Mouse (Mus musculus) natural killer cell, adult 2 months (primary cell): ENCODE data around the gene Man2a2.
"Not testable (repeated sequence)": the region's sequence is repeated elsewhere in the genome, so short reads cannot be mapped to it uniquely, and the experiment has no call there.

ENCODE experiments used
- DNase-seq, 2 experiments: peaks; one replicate each; pipeline ENCODE4 v3.0.0; 2022; ENCODE audit warnings: low spot score in 2 of 2

Man2a2 gene

DNA sequence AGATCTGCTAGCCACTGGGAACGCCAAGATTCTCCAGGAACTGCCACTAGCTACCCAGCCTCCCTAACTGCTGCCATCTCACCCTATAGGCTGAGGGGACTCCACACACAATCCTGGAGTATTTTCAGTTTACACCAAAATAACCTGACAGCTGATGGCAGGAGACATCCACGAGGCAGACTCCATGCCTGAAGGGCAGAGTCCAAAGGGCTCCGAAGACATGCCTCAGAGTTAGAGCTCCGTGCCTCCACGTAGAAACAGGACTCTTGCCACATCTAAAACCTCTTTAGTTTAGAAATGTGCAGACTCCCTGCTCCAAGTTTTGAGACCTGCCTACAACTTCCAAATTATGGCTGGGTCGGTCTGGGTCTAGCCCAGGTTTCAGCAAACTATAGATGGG lies 29.4 kb upstream of the Man2a2 start:
- DNase-seq: no peak

DNA sequence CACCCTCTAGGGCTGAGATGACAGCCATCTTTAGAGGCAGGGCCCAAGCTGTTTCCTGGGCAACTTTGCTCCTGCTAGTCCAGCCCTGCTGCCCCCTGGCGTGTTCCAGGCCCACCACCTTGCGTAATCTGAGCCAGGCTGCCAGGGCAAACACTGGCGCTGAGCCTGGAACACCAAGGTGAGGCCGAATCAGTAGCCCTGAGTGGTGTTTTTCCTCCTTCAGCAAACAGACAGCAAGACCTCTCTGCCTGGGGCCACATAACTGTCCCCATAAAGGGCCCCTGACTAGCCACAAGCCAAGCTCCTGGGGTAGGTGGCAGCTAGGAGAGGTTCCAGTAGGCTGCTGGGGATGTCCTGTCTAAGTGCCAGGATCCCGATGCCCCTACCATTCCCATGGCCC lies 28.9 kb upstream of the Man2a2 start:
- DNase-seq: no peak

DNA sequence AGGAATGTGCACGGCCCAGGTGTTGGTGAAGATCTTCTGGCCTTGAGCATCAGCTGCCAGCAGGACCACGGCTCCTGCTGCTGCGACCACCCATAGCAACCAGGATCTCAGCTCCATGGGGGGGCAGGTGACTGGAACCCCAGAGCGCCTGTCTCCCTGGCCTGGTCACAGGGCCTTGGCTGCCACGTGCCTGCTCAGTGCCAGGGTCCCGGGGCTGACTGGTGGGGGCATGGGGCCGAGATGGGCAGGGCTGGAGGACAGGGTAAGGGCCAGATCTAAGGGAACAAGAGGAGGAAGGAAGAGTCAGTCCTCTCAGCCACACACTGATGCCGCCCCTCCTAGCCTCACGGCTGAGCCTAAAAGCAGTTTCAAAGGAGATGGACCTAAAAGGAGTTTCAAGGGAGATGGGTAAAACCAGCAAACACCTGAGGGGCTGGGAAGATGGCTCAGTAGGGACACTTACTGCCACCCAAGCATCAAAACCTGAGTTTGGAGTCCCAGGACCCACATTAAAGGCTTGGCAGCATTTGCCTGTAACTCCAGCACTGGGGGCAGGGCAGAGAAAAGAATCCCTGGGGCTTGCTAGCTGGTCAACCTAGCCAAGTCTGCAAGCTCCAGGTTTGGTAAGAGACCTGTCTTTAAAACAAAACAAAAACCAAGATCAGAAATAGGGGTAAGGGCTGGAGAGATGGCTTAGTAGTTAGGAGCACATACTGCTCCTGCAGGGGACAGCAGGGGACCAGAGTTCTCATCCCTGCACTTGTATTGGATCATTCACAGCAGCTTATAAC lies 27.7 kb upstream of the Man2a2 start:
- DNase-seq: no peak

DNA sequence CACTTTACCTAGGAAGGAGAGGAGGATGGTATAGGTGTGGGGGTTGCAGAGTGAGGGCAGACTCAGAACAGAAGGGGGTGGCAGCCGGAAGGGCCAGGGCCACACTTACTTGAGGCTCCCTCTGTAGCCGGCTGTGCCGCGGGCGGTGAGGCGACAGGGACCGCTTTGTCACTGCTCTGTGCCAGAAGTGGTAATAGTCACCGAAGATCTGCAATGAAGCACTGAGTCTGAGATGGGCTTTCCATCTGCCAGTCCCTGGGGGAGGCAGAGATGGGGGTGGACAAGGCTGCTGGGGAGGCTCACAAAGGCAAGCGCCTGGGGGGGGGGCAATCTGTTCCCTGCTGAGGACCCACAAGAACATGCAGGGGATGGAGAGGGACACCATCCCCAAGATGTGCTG lies 26.8 kb upstream of the Man2a2 start:
- no peak for DNase-seq

DNA sequence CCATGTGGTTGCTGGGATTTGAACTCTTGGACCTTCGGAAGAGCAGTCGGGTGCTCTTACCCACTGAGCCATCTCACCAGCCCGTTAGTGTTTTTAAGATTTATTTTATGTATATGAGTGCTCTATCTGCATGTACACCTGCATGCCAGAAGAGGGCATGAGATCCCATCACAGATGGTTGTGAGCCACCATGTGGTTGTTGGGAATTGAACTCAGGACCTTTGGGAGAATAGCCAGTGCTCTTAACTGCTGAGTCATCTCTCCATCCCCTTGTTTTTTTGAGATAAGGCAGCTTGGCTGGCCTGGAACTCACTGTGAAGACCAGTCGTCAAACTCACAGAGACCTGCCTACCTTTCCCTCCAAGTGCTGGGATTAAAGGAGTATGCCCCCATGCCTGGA lies 25.3 kb upstream of the Man2a2 start:
- not testable (repeated sequence) for DNase-seq

DNA sequence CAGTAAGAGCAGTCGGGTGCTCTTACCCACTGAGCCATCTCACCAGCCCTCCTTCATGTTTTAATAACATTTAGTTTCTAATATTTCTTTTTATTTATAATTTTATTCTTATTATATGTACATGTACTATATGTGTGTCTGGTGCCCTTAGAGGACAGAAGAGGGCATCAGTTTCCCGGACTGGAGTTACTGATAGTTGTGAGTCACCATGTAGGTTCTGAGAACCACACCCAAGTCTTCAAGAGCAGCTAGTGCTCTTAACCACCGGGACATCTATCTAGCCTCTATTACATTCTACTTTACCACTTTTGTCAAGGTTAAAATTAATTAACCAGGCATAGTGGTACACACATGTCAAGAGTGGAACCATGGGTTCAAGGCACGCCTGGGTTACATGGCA lies 23.4 kb upstream of the Man2a2 start:
- no peak for DNase-seq

DNA sequence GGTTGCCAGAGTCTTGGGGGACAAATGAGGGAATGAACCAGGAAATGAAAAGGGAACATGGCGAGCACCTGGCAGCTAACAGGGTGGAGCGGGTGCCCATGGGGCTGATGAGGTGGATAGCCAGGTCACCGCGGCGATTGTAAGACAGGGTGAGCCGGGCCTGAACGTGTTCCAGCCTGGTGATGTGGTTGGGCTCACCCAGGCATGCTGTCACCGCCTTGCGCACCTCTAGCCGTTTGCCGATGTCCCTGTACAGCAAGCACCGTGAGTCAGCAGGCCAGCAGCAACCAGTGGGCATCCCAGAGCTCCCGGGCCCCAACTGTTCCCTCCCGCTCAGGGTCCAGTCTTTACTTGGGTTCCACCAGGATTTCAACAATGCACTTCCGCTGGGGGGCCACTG lies 20.9 kb upstream of the Man2a2 start:
- no peak for DNase-seq

DNA sequence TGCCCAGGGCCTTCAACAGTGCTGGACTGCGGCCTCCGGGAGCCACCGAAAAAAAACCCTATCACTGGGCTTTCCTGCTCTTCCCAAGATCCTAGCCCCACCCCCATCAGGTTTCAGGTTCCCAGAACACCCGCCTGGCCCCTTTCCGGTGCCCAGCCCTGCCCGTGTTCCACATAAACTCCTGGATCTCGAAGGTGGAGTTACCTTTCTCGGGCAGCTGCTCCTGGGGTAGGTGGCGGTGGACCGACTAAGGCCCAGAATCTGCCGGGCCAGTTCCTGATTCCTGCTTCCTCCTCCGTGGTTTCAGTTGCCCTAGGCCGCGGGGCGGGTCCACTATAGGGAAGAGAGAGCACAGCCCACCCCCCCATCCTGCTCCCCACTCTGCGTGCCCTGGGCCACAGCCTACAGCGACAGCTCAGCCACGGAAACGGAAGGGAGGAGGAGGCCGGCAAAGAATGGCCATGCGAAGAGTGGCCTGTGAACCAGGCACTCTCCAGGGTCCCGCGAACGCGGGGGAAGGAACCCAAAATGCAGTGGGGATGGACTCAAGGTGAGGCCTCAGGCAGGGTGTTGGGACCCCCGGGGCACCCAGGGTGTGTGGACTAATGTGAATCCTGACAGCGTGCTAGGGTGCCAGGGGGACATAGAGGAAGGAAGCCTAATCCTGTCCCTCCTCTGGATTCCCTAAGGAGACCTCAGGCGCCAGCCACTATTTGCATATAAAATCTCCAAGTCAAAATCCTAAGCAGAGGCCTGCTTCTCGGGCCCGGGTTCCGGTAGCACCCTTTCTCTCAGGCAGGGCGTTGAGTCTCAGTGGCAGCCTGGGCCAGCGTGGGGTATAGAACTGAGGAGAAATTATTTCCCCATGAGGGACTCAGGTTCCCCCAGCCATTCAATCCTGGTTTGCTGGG lies 16.7 kb upstream of the Man2a2 start, which contains the start of gene Fes:
TSS of gene Fes (minus strand) at position 314 of the 911 bp plus-strand sequence.
- peak; percentile 44 to 51 for DNase-seq

DNA sequence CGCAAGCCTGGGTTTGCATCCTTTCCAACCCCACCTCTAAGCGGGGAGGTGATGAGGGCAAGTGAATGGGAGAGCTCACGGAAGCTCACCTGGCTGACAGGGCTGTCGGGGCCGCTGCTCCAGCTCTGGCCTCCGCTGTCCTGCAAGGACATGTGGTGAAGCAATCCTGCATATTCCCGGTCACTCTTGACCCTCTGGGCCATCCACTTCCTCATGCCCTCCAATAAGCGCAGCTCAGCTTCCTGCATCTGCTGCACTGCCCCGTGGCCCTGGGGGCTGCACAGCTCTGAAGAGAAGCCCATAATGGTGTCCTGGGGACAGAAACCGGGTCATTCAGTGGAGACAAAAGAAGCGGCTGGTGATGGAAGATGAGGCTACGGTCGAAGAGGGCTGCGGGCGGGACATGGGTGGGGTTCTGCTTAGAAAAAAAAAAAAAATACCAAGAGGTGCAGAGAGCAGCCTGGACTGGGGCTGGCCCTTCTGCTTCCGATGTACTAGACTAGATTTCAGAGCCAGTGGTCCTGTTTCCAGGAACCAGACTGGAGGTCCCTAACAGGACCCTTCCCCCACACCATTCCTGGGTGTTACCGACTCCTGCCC lies 16.0 kb upstream of the Man2a2 start:
- DNase-seq: no peak

DNA sequence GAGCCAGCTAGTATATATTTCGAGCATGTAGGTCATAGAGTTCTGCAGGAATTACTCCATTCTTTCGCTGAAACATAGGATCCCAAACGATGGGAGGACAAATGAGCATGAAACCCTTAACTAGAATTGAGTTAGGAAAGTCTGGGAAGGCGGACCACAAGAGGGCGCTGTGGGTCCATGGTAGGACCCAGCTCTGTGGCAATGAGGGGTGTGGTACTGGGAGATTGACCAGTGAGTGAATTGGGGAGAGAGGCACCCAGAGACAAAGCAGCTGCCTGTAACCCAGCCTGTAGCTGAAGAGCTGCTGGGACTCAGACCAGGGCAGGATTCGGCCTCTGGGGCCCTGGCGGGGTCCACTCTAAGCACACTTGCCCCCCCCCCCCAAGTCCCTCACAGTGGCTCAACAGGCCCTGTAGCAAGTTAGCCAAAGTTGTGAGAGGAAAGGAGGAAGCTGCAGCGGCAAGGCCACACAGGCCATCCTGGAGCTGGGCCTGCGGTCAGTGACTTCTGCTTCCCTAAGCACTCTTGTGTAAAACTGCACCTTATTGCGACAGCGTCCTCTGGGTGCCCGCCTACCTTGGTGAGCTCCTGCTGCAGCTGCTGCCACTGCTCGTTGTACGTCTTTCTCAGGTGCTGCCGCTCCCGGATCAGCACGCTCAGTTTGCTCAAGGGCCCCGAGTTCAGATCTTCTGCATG lies 15.2 kb upstream of the Man2a2 start:
- peak; percentile 86 to 88 for DNase-seq

DNA sequence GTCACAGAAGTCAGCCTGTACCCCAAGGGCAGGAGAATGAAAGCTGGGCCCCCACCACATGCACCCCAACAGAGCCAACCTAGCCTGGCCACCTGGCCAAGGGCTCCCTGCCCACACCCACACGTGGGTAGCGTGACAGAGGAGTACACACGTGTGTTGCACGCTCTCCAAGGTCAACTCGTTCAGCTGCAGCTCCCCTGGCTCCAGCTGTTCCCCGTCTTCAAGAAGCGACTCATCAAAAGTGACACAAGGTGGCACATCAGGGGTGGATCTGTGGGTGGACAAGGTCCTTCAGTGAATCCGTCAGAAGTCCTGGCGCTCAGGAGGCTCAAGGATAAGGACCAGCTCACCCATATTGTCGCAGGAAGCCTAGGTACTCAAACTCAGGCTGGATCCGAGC lies 11.7 kb upstream of the Man2a2 start:
- DNase-seq: no peak

DNA sequence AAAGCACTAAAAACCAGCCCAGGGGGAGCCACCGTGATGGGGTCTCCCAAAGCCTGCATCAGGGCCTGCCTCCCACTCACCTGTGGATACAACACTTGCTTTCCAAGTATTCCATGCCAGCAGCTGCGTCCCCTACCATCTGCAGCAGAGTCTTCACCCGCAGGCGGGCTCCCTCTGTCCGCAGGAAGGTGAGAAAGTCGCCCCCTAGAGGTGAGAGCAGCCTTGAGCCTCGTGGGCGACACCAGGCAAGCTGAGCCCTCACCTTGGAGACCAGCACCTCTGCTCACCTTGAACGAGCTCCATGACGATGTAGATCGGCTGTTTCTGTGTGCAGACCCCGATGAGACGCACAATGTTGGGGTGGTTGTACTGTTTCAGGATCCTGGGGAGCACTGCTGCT lies 8.4 kb upstream of the Man2a2 start:
- peak in 1 of 2 experiments; percentile 49 for DNase-seq

DNA sequence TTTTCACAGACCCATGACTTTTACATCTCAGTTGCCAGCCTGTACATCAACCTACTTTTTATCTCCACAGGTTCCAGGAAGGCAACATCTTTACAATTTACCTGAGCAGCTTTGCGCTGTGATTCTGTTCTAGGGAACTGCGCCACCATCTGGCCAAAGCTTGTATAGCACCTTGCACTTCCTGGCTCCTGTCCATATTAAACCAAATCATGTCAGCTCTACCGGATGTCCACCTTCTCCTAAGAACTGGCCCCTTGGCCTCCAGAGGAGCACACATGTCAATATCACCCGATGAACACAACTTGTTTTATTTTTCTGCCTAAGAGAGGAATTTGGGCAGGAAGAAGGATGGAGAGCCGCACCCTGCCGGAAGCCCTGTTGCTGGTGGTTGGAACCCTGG lies 6.3 kb upstream of the Man2a2 start:
- peak; percentile 59 to 77 for DNase-seq

DNA sequence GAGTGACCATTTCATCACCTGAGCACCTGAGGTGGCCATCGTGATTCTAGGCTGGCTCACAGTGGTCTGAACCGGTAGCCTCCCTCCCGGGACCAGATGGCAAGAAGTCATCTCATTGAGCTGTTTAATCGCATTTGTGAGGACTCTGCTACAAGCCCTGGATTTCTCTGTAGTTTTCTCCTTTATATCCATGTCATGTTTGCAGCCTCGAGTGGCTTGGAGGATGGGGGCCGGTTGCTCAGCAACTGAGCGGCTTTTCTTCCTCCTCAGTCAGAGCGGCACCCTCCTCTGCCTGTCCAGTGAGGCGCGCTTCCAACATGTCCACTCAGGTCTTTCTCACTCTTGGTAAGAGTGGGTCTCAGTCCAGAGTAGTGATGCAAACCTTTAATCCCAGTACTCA lies 5.0 kb upstream of the Man2a2 start:
- no peak for DNase-seq

DNA sequence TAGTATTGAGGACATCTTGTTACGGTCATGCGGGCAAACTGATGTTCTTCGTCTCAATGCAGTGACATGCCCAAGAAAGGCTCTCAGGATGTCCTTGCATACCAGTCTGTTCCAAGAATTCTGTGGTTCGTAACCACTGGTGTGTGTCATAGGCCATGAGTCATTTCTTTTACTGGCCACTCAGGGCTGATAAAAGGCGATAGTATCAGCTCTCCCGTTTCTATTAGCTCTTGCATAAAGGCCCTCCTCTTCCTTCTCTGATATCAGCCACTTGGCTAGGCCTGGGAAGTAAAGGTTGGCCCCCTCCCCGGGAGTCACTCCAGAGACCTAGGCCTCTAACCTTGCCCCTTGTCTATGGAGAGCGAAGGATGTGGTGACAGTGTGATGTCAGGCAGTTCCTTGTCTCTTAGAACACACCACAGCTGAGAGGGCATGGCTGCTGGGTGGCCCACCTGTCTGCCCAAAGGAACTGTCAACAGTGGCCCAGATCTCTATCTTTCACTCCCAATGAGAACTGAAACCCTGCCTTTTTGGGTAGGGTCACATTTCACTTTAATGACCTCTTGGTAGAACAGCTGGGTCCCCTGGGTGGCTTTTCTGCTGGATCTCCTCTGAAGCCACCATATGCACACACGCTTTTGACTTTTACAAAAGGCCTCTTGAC lies 4.3 kb upstream of the Man2a2 start:
- DNase-seq: no peak

DNA sequence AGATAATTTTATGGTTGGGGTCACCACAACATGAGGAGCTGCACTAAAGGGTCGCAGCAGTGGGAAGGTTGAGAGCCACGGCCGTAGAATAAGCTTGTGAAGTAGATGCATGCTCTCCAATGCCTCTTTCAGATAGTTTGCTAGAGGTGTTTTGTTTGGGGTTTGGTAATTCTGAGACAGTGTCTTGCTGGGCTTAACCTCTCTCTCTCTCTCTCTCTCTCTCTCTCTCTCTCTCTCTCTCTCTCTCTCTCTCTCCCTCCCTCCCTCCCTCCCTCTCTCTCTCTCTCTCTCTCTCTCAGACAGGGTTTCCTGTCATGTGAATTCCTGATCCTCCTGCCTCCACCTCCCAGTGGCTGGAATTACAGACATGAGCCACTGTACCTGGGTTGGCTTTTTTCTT lies 3.6 kb upstream of the Man2a2 start:
- no peak for DNase-seq

DNA sequence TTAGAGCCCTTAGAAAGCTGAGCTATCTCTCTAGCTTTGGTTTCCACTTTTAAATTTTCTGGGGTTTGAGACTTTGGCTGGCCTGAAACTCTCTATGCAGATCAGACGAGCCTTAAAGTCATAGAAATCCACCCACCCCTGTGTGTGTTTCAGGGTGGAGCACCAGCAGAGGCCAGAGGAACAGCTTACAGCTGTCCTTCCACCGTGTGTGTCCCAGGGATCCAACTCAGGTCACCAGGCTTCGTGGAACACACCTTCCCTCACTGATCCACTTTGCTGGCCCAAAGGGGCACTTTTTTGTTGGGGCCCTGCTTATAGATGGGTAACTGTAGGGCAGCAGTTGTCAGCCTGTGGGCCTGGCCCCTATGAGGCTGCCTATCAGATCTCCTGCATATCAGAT lies 3.1 kb upstream of the Man2a2 start:
- no peak for DNase-seq

DNA sequence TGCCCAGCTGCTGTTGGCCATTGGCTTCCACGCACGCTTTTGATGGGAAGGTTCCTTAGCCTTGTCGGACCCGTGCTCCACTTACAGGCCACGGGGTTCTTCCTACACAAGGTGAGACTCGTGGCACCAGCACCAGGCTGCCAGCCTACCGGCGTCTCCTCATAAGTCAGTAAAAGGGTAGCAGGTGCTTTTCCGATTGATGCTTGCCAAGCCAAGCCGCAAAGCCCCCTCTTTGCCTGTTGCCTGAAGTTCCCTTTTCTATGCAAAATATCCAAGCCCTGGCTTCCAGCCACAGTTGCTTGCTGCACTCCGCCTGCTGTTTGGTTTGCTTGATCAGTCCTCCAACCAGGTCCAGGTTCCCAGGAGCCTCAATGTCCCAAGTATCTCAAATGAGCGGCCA lies 2.7 kb upstream of the Man2a2 start:
- no peak for DNase-seq

DNA sequence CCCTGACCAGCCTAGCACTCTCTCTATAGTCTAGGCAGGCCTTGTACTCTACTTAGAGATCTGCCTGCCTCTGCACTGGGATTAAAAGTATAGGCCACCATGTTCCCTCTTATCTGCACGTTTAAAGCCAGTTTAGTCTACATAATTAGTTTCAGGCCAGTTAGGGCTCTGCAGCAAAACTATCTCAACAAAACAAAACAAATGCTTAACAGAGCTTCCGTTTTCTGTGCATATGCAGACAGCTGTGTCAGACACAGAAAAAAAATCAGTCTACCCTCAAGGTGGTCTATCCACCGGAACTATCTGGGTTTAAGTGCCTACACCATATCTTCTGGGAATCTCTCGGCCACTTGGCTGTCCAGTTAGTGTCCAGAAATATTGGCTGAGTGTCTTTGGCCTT lies 2.2 kb upstream of the Man2a2 start:
- no peak for DNase-seq

DNA sequence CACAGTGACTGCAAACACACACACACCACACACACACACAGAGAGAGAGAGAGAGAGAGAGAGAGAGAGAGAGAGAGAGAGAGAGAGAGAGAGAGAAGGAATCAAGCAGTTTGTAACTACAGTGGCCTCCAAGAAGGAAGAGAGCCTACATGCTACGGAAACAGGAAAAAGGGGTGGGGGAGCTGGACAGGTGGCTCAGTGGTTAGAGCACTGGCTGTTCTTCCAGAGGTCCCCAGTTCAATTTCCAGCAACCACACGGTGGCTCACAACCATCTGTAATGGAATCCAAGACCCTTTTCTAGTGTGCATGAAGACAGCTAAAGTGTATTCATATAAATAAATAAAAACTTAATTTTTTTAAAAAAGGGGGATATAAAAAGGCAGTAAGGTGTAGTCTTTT lies 1.5 kb upstream of the Man2a2 start:
- no peak for DNase-seq

DNA sequence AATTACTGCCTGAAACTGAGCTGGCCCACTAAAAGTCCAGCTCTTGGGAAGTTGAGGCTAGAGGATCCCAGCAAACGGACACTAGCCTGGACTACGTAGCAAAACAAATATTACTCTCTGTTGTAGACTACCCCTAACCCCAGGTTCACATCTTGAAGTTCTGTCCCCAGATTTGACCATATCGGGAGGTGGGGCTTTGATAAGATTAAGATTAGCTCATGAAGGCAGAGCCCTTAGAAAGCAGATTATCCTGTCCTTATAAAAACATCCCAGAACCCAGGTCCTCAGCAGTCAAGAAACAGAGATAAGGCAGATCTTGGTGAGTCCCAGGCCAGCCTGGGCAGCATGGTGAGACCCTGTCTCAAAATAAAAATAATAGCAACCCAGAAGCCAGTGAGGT lies 991 bp upstream of the Man2a2 start:
- DNase-seq: peak in 1 of 2 experiments; percentile 48
